Mouse (Mus musculus) E14TG2a.4 (cell line): ENCODE results near the gene Creb3l1.

Experiments used
- CTCF ChIP-seq: conservative IDR thresholded peaks from 2 replicates; pipeline ENCODE4 v1.5.1; 2014; ENCODE audit warnings: low read length
- NANOG ChIP-seq: IDR thresholded peaks from 2 replicates; pipeline ENCODE4 v1.6.1; 2014; ENCODE audit warnings: borderline replicate concordance, low read length, mixed read lengths
- POU5F1 ChIP-seq: IDR thresholded peaks from 2 replicates; pipeline ENCODE4 v1.6.1; 2014; ENCODE audit warnings: low read length, borderline replicate concordance

- TF ChIP-seq CTCF (no peak), POU5F1 (no peak), NANOG (no peak)
These were observed 10.0 kb upstream of the Creb3l1 start for GRCm38 (mm10) chr2:92034273-92034672.
